Mouse (Mus musculus): ENCODE results near the gene Cttn. TPM values are rescaled to one million over a fixed set of nuclear protein-coding genes. Genes with fewer than 3 reads are reported as not detected.

The Cttn gene
- polyA plus RNA-seq, 2 experiments, result 174 to 188 TPM

GRCm38 (mm10) chr7:144479569-144479968, 8.8 kb upstream of the Cttn start:
- no peak overlapping the region for H3K9ac ChIP-seq (ENCODE audit: low read depth, low read length, severe bottlenecking)
- H3K4me2 ChIP-seq (replicated peaks; ENCODE audit: low read depth, low read length, severe bottlenecking), result no peak overlapping the region
- ATAC-seq (ENCODE audit: low FRiP score, low read depth) (no peak), DNase-seq (ENCODE audit: low spot score) (no peak)
- H3K4me1 ChIP-seq (ENCODE audit: control insufficient read depth, insufficient read depth, low read length), result no peaks in the 10 kb centered on the region
- no peaks in the 10 kb centered on the region for H3K9me3 ChIP-seq (ENCODE audit: control insufficient read depth, low read length)
- WGBS, result 100% methylated on average over 1 of the region's 1 CpGs
- no peak overlapping the region for H3K27ac ChIP-seq (replicated peaks; ENCODE audit: low read depth, low read length)
- H3K4me3 ChIP-seq (replicated peaks; ENCODE audit: low read length), result no peak overlapping the region
- peaks cover 65% of the 10 kb centered on the region for H3K36me3 ChIP-seq (ENCODE audit: control insufficient read depth, insufficient read depth, low read length)
- no peak for TF ChIP-seq POLR2A (IDR thresholded peaks at IDR 0.05; ENCODE audit: borderline replicate concordance, extremely low read depth, insufficient read depth, insufficient read length)
- H3K27me3 ChIP-seq (ENCODE audit: control insufficient read depth, insufficient read depth, low read length), result no peaks in the 10 kb centered on the region

GRCm38 (mm10) chr7:144475741-144476140, 4.9 kb upstream of the Cttn start:
- Histone ChIP-seq H3K4me1 (ENCODE audit: control insufficient read depth, insufficient read depth, low read length) (no peaks in the 10 kb centered on the region), H3K36me3 (ENCODE audit: control insufficient read depth, insufficient read depth, low read length) (peaks cover 28% of the 10 kb centered on the region), H3K27me3 (ENCODE audit: control insufficient read depth, insufficient read depth, low read length) (no peaks in the 10 kb centered on the region), H3K9ac (ENCODE audit: low read depth, low read length, severe bottlenecking) (no peak overlapping the region), H3K9me3 (ENCODE audit: control insufficient read depth, low read length) (no peaks in the 10 kb centered on the region), H3K27ac (replicated peaks; ENCODE audit: low read depth, low read length) (no peak overlapping the region), H3K4me3 (replicated peaks; ENCODE audit: low read length) (no peak overlapping the region), H3K4me2 (replicated peaks; ENCODE audit: low read depth, low read length, severe bottlenecking) (no peak overlapping the region)
- WGBS, result 81% methylated on average over 3 of the region's 3 CpGs
- ATAC-seq (ENCODE audit: low FRiP score, low read depth) (no peak), DNase-seq (ENCODE audit: low spot score) (no peak)
- no peak for TF ChIP-seq POLR2A (IDR thresholded peaks at IDR 0.05; ENCODE audit: borderline replicate concordance, extremely low read depth, insufficient read depth, insufficient read length)

GRCm38 (mm10) chr7:144473486-144473885, 2.7 kb upstream of the Cttn start:
- DNase-seq (ENCODE audit: low spot score), result no peak
- 59% methylated on average over 4 of the region's 4 CpGs for WGBS

GRCm38 (mm10) chr7:144471103-144471502, 294 bp upstream of the Cttn start:
- Histone ChIP-seq H3K9me3 (ENCODE audit: control insufficient read depth, low read length) (no peaks in the 10 kb centered on the region), H3K4me2 (replicated peaks; ENCODE audit: low read depth, low read length, severe bottlenecking) (peak overlapping the region; percentile 74), H3K4me3 (replicated peaks; ENCODE audit: low read length) (peak overlapping the region; percentile 93), H3K36me3 (ENCODE audit: control insufficient read depth, insufficient read depth, low read length) (peaks cover 9% of the 10 kb centered on the region; the same call in 1 of the 2 replicates), H3K27ac (replicated peaks; ENCODE audit: low read depth, low read length) (0 out of 2 replicates have a peak overlapping the region, but pooled peaks have one; percentile 21), H3K27me3 (ENCODE audit: control insufficient read depth, insufficient read depth, low read length) (no peaks in the 10 kb centered on the region), H3K4me1 (ENCODE audit: control insufficient read depth, insufficient read depth, low read length) (peaks cover 11% of the 10 kb centered on the region), H3K9ac (ENCODE audit: low read depth, low read length, severe bottlenecking) (peak overlapping the region; percentile 91)
- DNase-seq (ENCODE audit: low spot score) (no peak), ATAC-seq (ENCODE audit: low FRiP score, low read depth) (no peak)
- TF ChIP-seq POLR2A (IDR thresholded peaks at IDR 0.05; ENCODE audit: borderline replicate concordance, extremely low read depth, insufficient read depth, insufficient read length), result no peak
- WGBS, result 79% methylated on average over 2 of the region's 2 CpGs

More at GRCm38 (mm10) chr7:144473486-144473885, 2.7 kb upstream of the Cttn start:
- Histone ChIP-seq H3K4me1 (ENCODE audit: control insufficient read depth, insufficient read depth, low read length) (peaks cover 9% of the 10 kb centered on the region), H3K9me3 (ENCODE audit: control insufficient read depth, low read length) (no peaks in the 10 kb centered on the region), H3K27me3 (ENCODE audit: control insufficient read depth, insufficient read depth, low read length) (no peaks in the 10 kb centered on the region), H3K9ac (ENCODE audit: low read depth, low read length, severe bottlenecking) (no peak overlapping the region), H3K4me3 (replicated peaks; ENCODE audit: low read length) (no peak overlapping the region), H3K27ac (replicated peaks; ENCODE audit: low read depth, low read length) (no peak overlapping the region), H3K36me3 (ENCODE audit: control insufficient read depth, insufficient read depth, low read length) (peaks cover 16% of the 10 kb centered on the region), H3K4me2 (replicated peaks; ENCODE audit: low read depth, low read length, severe bottlenecking) (no peak overlapping the region)
- no peak for TF ChIP-seq POLR2A (IDR thresholded peaks at IDR 0.05; ENCODE audit: borderline replicate concordance, extremely low read depth, insufficient read depth, insufficient read length)
- ATAC-seq (ENCODE audit: low FRiP score, low read depth), result no peak

- Histone ChIP-seq H3K4me1 (ENCODE audit: control insufficient read depth, insufficient read depth, low read length) (peaks cover 11% of the 10 kb centered on the region), H3K27me3 (ENCODE audit: control insufficient read depth, insufficient read depth, low read length) (no peaks in the 10 kb centered on the region), H3K27ac (replicated peaks; ENCODE audit: low read depth, low read length) (peak overlapping the region; percentile 79), H3K4me3 (replicated peaks; ENCODE audit: low read length) (peak overlapping the region; percentile 93), H3K36me3 (ENCODE audit: control insufficient read depth, insufficient read depth, low read length) (peaks cover 15% of the 10 kb centered on the region), H3K9me3 (ENCODE audit: control insufficient read depth, low read length) (no peaks in the 10 kb centered on the region), H3K9ac (ENCODE audit: low read depth, low read length, severe bottlenecking) (peak overlapping the region; percentile 91), H3K4me2 (replicated peaks; ENCODE audit: low read depth, low read length, severe bottlenecking) (peak overlapping the region; percentile 74)
- WGBS, result 1% methylated on average over 31 of the region's 31 CpGs
- no peak for TF ChIP-seq POLR2A (IDR thresholded peaks at IDR 0.05; ENCODE audit: borderline replicate concordance, extremely low read depth, insufficient read depth, insufficient read length)
- DNase-seq (ENCODE audit: low spot score), result no peak
- ATAC-seq (ENCODE audit: low FRiP score, low read depth), result peak; percentile 11; the same call in 1 of the 2 replicates
These were observed 783 bp downstream of the Cttn start for GRCm38 (mm10) chr7:144469908-144470544.

Measured in limb, embryonic 14.5 days (tissue).